Mouse (Mus musculus): ENCODE data around the gene Dll3. TPM values are rescaled to one million over a fixed set of nuclear protein-coding genes. Genes with fewer than 3 reads are reported as not detected.
A peak's percentile ranks its signal among the peaks of the same experiment; 100 is the strongest.

The Dll3 gene
- total RNA-seq (2021), result not detected
- long read RNA-seq, experiment 1, result 0 reads
- long read RNA-seq, experiment 2, result 0 reads

- DNase-seq, result peak; percentile 31 to 64
Measured at GRCm38 (mm10) chr7:28301616-28302433, at the start of gene Dll3. TSS of gene Dll3 (minus strand) at chr7:28302238.

- DNase-seq, result no peak
Measured at GRCm38 (mm10) chr7:28351676-28352191, 49.7 kb upstream of the Dll3 start.

- peak; percentile 98 to 99 for DNase-seq
Measured at GRCm38 (mm10) chr7:28350155-28350883, 48.3 kb upstream of the Dll3 start, which contains the start of gene Rps16. TSS of gene Rps16 (plus strand) at chr7:28350652.

- no peak for DNase-seq
Measured at GRCm38 (mm10) chr7:28348601-28349000, 46.6 kb upstream of the Dll3 start.

GRCm38 (mm10) chr7:28347746-28348145 lies 45.7 kb upstream of the Dll3 start:
- no peak for DNase-seq

GRCm38 (mm10) chr7:28344637-28345036 lies 42.6 kb upstream of the Dll3 start:
- peak in 1 of 2 experiments; percentile 83 for DNase-seq

- no peak for DNase-seq
Measured at GRCm38 (mm10) chr7:28341381-28341780, 39.3 kb upstream of the Dll3 start.

GRCm38 (mm10) chr7:28339213-28339917 lies 37.3 kb upstream of the Dll3 start:
- peak; percentile 77 to 79 for DNase-seq

- DNase-seq, result peak; percentile 98 to 99
Measured at GRCm38 (mm10) chr7:28338108-28338998, 36.3 kb upstream of the Dll3 start, which contains the start of gene Supt5. TSS of gene Supt5 (minus strand) at chr7:28338746.

GRCm38 (mm10) chr7:28335471-28335870 lies 33.4 kb upstream of the Dll3 start:
- no peak for DNase-seq

- DNase-seq, result no peak
Measured at GRCm38 (mm10) chr7:28334534-28334933, 32.5 kb upstream of the Dll3 start.

GRCm38 (mm10) chr7:28328260-28328659 lies 26.2 kb upstream of the Dll3 start:
- no peak for DNase-seq

- DNase-seq, result no peak
Measured at GRCm38 (mm10) chr7:28326457-28326856, 24.4 kb upstream of the Dll3 start.

- no peak for DNase-seq
Measured at GRCm38 (mm10) chr7:28325293-28325692, 23.3 kb upstream of the Dll3 start.

GRCm38 (mm10) chr7:28321974-28322720 lies 20.1 kb upstream of the Dll3 start:
- DNase-seq, result no peak

- DNase-seq, result no peak
Measured at GRCm38 (mm10) chr7:28318714-28319113, 16.7 kb upstream of the Dll3 start.

GRCm38 (mm10) chr7:28318036-28318435 lies 16.0 kb upstream of the Dll3 start:
- DNase-seq, result no peak

GRCm38 (mm10) chr7:28311926-28312543 lies 10.0 kb upstream of the Dll3 start, which contains the start of gene Timm50:
TSS of gene Timm50 (minus strand) at chr7:28312072.
- peak; percentile 98 to 99 for DNase-seq

- DNase-seq, result peak in 1 of 2 experiments; percentile 15
Measured at GRCm38 (mm10) chr7:28311151-28311925, 9.3 kb upstream of the Dll3 start.
